Mouse (Mus musculus) kidney, adult 2 months (tissue): ENCODE measurements at regions not wholly inside any gene's neighbourhood (a gene's known extent, or its start where the extent isn't known, plus 50 kb on each side); places are given as distances from the start of the nearest gene placed in this dataset.

Experiments
- CTCF ChIP-seq: fragments of 200-500 bp; conservative IDR thresholded peaks from 2 replicates; pipeline ENCODE4 v1.5.1; 2011; ENCODE audit warnings: low read depth, mild to moderate bottlenecking, control low read depth, low read length, moderate library complexity, mixed read lengths; ENCODE audit not compliant: insufficient read depth, insufficient read length
- POLR2A ChIP-seq: fragments of 200-500 bp; IDR thresholded peaks from one replicate; pipeline ENCODE4 v1.6.1; 2011; ENCODE audit warnings: low read depth, low read length, control low read depth

DNA sequence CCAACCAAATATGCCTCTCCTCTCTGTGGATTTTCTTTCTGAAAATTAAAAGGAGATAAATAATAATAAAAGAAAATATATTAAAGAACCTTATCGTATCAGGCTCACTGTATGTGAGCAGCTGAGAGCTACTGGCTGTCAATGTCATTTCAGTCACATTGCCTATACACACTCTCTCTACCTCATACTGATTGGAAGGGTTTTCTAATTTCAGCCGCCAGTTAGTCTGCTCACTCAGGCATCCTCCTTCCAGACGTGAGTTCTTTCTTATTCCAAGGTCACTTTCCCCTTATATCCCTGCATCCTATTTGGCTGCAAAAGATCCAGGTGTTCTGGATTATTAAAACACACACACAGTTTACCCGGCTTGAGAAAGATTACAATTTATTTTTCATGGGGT is 286.2 kb downstream of the Cenpc1 start:
- TF ChIP-seq CTCF (no peak), POLR2A (no peak)
